Mouse (Mus musculus) stomach, embryonic 16.5 days (tissue): ENCODE measurements around the gene Nfrkb. TPM values are rescaled to one million over a fixed set of nuclear protein-coding genes. Genes with fewer than 3 reads are reported as not detected.

Experiments used
- ATAC-seq: fragments of 200-750 bp; cut with Nextera tagmentation; 2 replicates; pipeline ENCODE4 v1.8.0; 2017; ENCODE audit warnings: moderate number of reproducible peaks, moderate TSS enrichment; ENCODE audit not compliant: insufficient read depth, low FRiP score
- H3K27ac ChIP-seq: fragments of 300-500 bp; sonication (generic); 2 replicates; pipeline ENCODE4 v1.5.1; 2014; ENCODE audit warnings: low read length
- H3K27me3 ChIP-seq: fragments of 300-500 bp; sonication (generic); 2 replicates; pipeline ENCODE4 v1.6.1; 2014; ENCODE audit warnings: low read length, control low read depth, mixed read lengths; ENCODE audit not compliant: control insufficient read depth, insufficient read depth
- H3K36me3 ChIP-seq: fragments of 300-500 bp; sonication (generic); 2 replicates; pipeline ENCODE4 v1.6.1; 2014; ENCODE audit warnings: low read length; ENCODE audit not compliant: control insufficient read depth, insufficient read depth
- H3K4me1 ChIP-seq: fragments of 300-500 bp; sonication (generic); 2 replicates; pipeline ENCODE4 v1.6.1; 2014; ENCODE audit warnings: low read length, control low read depth, mixed read lengths; ENCODE audit not compliant: control insufficient read depth, insufficient read depth
- H3K4me2 ChIP-seq: fragments of 300-500 bp; sonication (generic); 2 replicates; pipeline ENCODE4 v1.6.1; 2014; ENCODE audit warnings: low read depth, low read length, mixed read lengths
- H3K4me3 ChIP-seq: fragments of 300-500 bp; sonication (generic); replicated peaks from 2 replicates; pipeline ENCODE4 v1.5.1; 2014; ENCODE audit warnings: mild to moderate bottlenecking, low read length
- H3K9ac ChIP-seq: fragments of 300-500 bp; sonication (generic); 2 replicates; pipeline ENCODE4 v1.6.1; 2014; ENCODE audit warnings: low read length
- H3K9me3 ChIP-seq: fragments of 300-500 bp; sonication (generic); replicated peaks from 2 replicates; pipeline ENCODE4 v1.6.1; 2016; ENCODE audit warnings: low read length, control low read depth; ENCODE audit not compliant: control insufficient read depth
- WGBS: fragments of 180-500 bp; shearing (Covaris S2); extraction: QIAGEN DNeasy Blood & Tissue Kit; methylation state at CpG from one replicate; pipeline ENCODE4 v1.1.7; 2014; 5-methylcytosine and 5-hydroxymethylcytosine counted together
- polyA plus RNA-seq: library from polyadenylated mRNA; unstranded; fragments of >200 nt; fragmentation: Nextera tagmentation; extraction: Ambion mirVana; gene quantifications from 2 replicates; pipeline ENCODE4 v1.2.1, GENCODE M21; 2015

Gene Nfrkb
- polyA plus RNA-seq, result 18.0 and 20.5 TPM in 2 replicates

GRCm38 (mm10) chr9:31385947-31386354, at the start of gene Nfrkb:
TSS of gene Nfrkb (plus strand) at chr9:31386192.
- peak within 1 kb of the TSS; percentile 88 for H3K4me3 ChIP-seq
- no peaks in the 10 kb centered on the region for H3K9me3 ChIP-seq
- peak; percentile 99 for ATAC-seq
- peak within 1 kb of the TSS; percentile 80 for H3K4me2 ChIP-seq
- peak within 1 kb of the TSS; percentile 94 for H3K9ac ChIP-seq
- H3K4me1 ChIP-seq, result peaks cover 14% of the 10 kb centered on the region
- under 1% methylated on average over 45 of the region's 46 CpGs for WGBS
- H3K27me3 ChIP-seq, result no peaks in the 10 kb centered on the region
- H3K36me3 ChIP-seq, result no peaks in the 10 kb centered on the region; the same call in 1 of the 2 replicates
- peak within 1 kb of the TSS; percentile 64 for H3K27ac ChIP-seq

GRCm38 (mm10) chr9:31344289-31344831, 41.6 kb upstream of the Nfrkb start:
- Histone ChIP-seq H3K4me1 (no peaks in the 10 kb centered on the region), H3K9ac (no peak overlapping the region), H3K27me3 (no peaks in the 10 kb centered on the region), H3K4me2 (no peak overlapping the region), H3K36me3 (no peaks in the 10 kb centered on the region), H3K27ac (no peak overlapping the region), H3K4me3 (no peak overlapping the region), H3K9me3 (no peaks in the 10 kb centered on the region)
- 64% methylated on average over 11 of the region's 11 CpGs for WGBS
- no peak for ATAC-seq

DNA sequence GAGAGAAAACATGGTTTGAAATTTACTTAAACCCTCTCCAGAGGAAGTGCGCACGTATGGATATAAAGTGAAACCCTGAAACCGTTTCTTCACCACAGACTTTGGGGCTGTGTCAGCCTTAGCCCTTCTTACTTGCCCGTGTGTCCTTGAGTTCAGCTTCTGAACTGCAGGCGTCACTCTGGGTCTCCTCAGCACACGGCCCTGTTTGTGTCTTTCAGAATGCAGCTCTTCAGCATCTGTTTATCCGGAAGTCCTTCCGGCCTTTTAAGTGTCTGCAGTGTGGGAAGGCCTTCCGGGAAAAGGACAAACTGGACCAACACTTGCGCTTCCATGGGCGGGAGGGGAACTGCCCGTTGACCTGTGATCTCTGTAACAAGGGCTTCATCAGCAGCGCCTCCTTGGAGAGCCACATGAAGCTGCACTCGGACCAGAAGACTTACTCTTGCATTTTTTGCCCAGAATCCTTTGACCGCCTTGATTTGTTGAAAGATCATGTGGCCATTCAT, 39.4 kb upstream of the Nfrkb start:
- 71% methylated on average over 15 of the region's 15 CpGs for WGBS

GRCm38 (mm10) chr9:31348458-31348857, 37.5 kb upstream of the Nfrkb start:
- Histone ChIP-seq H3K9ac (no peak overlapping the region), H3K9me3 (no peaks in the 10 kb centered on the region), H3K36me3 (no peaks in the 10 kb centered on the region), H3K27me3 (no peaks in the 10 kb centered on the region), H3K4me1 (no peaks in the 10 kb centered on the region), H3K4me3 (no peak overlapping the region), H3K27ac (no peak overlapping the region), H3K4me2 (no peak overlapping the region)
- no peak for ATAC-seq
- 82% methylated on average over 4 of the region's 4 CpGs for WGBS

More for the DNA sequence above, 39.4 kb upstream of the Nfrkb start:
- Histone ChIP-seq H3K4me3 (no peak overlapping the region), H3K4me2 (no peak overlapping the region), H3K4me1 (no peaks in the 10 kb centered on the region), H3K36me3 (no peaks in the 10 kb centered on the region), H3K9me3 (no peaks in the 10 kb centered on the region), H3K9ac (no peak overlapping the region), H3K27ac (no peak overlapping the region), H3K27me3 (no peaks in the 10 kb centered on the region)
- no peak for ATAC-seq

GRCm38 (mm10) chr9:31348915-31349314, 37.1 kb upstream of the Nfrkb start:
- no peak overlapping the region for H3K4me3 ChIP-seq
- peak; percentile 56; the same call in 1 of the 2 replicates for ATAC-seq
- no peaks in the 10 kb centered on the region for H3K4me1 ChIP-seq
- no peak overlapping the region for H3K27ac ChIP-seq
- H3K27me3 ChIP-seq, result no peaks in the 10 kb centered on the region
- H3K36me3 ChIP-seq, result no peaks in the 10 kb centered on the region
- no peaks in the 10 kb centered on the region for H3K9me3 ChIP-seq
- no peak overlapping the region for H3K9ac ChIP-seq
- 64% methylated on average over 11 of the region's 11 CpGs for WGBS
- no peak overlapping the region for H3K4me2 ChIP-seq

DNA sequence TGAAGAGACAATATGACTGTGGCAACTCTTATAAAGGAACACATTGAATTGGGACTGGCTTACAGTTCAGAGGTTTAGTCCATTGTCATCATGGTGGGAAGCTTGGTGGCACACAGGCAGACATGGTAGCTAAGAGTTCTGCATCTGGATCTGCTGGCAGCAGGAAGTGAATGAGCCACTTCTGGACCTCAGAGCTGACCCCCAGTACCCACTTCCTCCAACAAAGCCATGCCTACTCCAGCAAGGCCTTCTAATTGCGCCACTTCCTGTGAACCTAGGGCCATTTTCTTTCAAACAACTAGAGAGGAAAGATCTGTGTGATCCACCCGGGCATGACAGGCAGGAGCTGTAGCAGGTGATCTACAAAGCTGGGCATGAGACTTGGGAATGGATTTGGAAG, 33.3 kb upstream of the Nfrkb start:
- no peak overlapping the region for H3K4me3 ChIP-seq

GRCm38 (mm10) chr9:31353518-31353917, 32.5 kb upstream of the Nfrkb start:
- Histone ChIP-seq H3K9me3 (no peaks in the 10 kb centered on the region), H3K27ac (no peak overlapping the region), H3K4me3 (no peak overlapping the region), H3K27me3 (no peaks in the 10 kb centered on the region), H3K4me2 (no peak overlapping the region), H3K36me3 (no peaks in the 10 kb centered on the region), H3K9ac (no peak overlapping the region), H3K4me1 (no peaks in the 10 kb centered on the region)
- WGBS, result 77% methylated on average over 10 of the region's 10 CpGs
- ATAC-seq, result no peak

More for the DNA sequence above, 33.3 kb upstream of the Nfrkb start:
- Histone ChIP-seq H3K36me3 (no peaks in the 10 kb centered on the region), H3K27ac (no peak overlapping the region), H3K4me1 (no peaks in the 10 kb centered on the region), H3K9me3 (no peaks in the 10 kb centered on the region), H3K27me3 (no peaks in the 10 kb centered on the region), H3K4me2 (no peak overlapping the region), H3K9ac (no peak overlapping the region)
- 81% methylated on average over 2 of the region's 2 CpGs for WGBS
- no peak for ATAC-seq

DNA sequence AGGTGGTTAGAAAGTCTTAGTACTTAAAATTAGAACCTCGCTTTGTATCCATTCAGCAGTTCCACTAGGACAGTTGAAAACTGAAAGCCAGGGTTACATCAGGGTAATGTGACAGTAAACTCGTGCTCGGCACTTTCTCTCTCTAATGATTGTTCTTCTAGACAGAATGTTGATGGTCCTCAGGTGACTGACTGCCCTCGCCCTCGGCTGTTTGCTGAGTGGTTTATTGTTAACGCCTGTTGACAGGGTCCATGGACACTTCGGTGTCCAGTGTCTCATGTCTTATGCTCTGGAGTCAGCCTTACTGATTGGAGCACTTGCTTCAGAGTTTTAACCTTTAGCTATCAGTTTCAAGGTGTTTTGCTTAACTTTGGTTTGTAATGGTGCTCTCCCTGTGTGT, 31.9 kb upstream of the Nfrkb start:
- no peak overlapping the region for H3K27ac ChIP-seq
- H3K27me3 ChIP-seq, result no peaks in the 10 kb centered on the region
- ATAC-seq, result no peak
- 63% methylated on average over 7 of the region's 7 CpGs for WGBS
- H3K4me3 ChIP-seq, result no peak overlapping the region
- H3K36me3 ChIP-seq, result peaks cover 3% of the 10 kb centered on the region; the same call in 1 of the 2 replicates
- no peak overlapping the region for H3K9ac ChIP-seq
- no peaks in the 10 kb centered on the region for H3K4me1 ChIP-seq
- H3K9me3 ChIP-seq, result no peaks in the 10 kb centered on the region
- H3K4me2 ChIP-seq, result no peak overlapping the region

DNA sequence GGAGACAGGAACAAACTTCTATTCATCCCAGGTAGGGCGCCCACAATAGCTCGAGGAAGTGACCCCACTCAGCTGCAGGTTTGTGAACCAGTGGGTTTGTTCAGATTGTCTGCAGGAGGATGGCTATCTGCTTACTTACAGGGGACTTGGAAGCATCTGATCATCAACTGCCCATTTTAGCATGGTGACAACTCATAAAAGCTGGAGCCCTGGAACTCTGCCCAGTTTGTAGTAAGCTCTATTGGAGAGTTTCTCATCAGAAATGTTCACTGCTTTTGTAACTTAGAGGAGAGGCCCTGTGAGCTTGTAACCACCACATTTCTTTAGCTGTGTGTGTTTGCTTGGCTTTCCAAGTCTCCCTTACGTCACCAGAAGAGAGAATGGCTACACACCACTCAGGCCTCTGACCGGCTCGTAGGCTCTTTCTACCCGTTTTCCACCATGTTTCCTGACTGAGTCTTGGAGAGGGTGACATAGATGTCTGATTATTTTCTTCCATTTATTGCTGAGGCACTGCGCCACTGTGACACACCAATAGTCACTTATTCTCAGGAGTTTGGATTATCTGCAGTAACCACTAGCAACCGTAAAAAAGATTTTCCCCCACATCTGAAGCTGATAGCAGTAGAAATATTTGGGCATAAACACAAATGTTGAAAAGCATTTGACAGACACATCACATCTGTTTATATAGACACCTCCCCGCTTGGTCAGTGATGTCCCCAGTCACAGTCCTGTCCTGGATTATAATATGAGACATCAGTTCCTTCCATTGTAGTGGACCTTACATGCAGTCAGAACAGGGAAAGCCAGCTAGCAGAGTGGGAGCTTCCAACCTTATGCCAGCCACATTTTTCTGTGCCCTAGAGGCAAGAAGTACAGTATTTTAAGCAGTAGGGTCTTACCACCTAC, 22.0 kb upstream of the Nfrkb start:
- Histone ChIP-seq H3K27me3 (no peaks in the 10 kb centered on the region), H3K4me3 (no peak overlapping the region), H3K4me1 (no peaks in the 10 kb centered on the region), H3K9ac (no peak overlapping the region), H3K9me3 (no peaks in the 10 kb centered on the region), H3K27ac (no peak overlapping the region), H3K4me2 (no peak overlapping the region), H3K36me3 (peaks cover 13% of the 10 kb centered on the region; the same call in 1 of the 2 replicates)
- no peak for ATAC-seq
- whole genome bisulfite sequencing, result 86% methylated on average over 9 of the region's 9 CpGs
